17 mouse cellular contexts compared by ENCODE assay signal in the genomic region with DNA sequence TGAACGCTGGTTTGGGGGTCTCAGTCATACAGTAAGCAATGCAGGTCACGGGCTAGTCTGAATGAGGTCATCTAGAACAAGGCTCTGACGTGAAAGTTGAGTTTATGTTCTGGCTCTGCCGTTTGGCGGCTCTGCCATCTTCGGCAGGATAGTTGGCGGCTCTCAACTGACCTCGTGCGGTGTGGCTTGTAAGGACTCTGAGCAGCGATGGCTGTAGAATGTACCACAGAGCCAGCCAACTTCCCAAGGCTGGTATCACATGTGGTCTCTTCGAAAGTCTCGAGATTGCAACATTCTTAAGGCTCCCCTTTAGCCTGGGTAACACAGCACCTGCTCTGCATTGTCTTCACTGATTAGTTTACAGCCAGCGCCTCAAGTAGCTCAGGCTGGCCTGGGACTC.
"Had no signal": no experiment of that assay in that cellular context is flagged by ENCODE, and none has a peak within 500 bp of the region (broad histone marks: within the 10 kb centered on the region; RNA-seq: fewer than 3 reads in every experiment).

No protein-coding gene starts in this region.

- H3K27me3 ChIP-seq: lung, embryonic 15.5 days; midbrain, embryonic 13.5 days; midbrain, embryonic 15.5 days; neural tube, embryonic 12.5 days; stomach, embryonic 15.5 days had no signal

- H3K9ac ChIP-seq: liver, postnatal 0 days; lung, embryonic 15.5 days; midbrain, embryonic 13.5 days; midbrain, embryonic 15.5 days; neural tube, embryonic 12.5 days; stomach, embryonic 15.5 days had no signal

- H3K27ac ChIP-seq: lung, embryonic 15.5 days; midbrain, embryonic 13.5 days; midbrain, embryonic 15.5 days; neural tube, embryonic 12.5 days; stomach, embryonic 15.5 days; stomach, postnatal 0 days had no signal

- H3K36me3 ChIP-seq: lung, embryonic 15.5 days; midbrain, embryonic 13.5 days; midbrain, embryonic 15.5 days; neural tube, embryonic 12.5 days; stomach, embryonic 15.5 days had no signal

- H3K4me1 ChIP-seq: megakaryocyte, embryonic 14.5 days; midbrain, embryonic 13.5 days; midbrain, embryonic 15.5 days; neural tube, embryonic 12.5 days; stomach, embryonic 15.5 days had no signal

- H3K9me3 ChIP-seq: lung, embryonic 15.5 days; midbrain, embryonic 13.5 days; midbrain, embryonic 15.5 days; neural tube, embryonic 12.5 days; stomach, embryonic 15.5 days had no signal

- DNase-seq: liver, postnatal 0 days; lung, adult 2 months; lung, postnatal 14 days; lung, postnatal 36 days; right cerebral cortex, postnatal 14 days; thymus, adult 2 months; thymus, postnatal 25 days; thymus, postnatal 4 days had no signal

- H3K4me3 ChIP-seq: lung, embryonic 15.5 days; megakaryocyte, embryonic 14.5 days; midbrain, embryonic 13.5 days; midbrain, embryonic 15.5 days; neural tube, embryonic 12.5 days; stomach, embryonic 15.5 days had no signal

- H3K4me2 ChIP-seq: lung, embryonic 15.5 days; midbrain, embryonic 11.5 days; midbrain, embryonic 13.5 days; midbrain, embryonic 15.5 days; neural tube, embryonic 12.5 days; stomach, embryonic 15.5 days had no signal

- ATAC-seq: liver, postnatal 0 days; lung, postnatal 0 days; midbrain, embryonic 13.5 days; midbrain, embryonic 15.5 days had no signal
